Mouse (Mus musculus) stomach, postnatal 0 days (tissue): ENCODE measurements around the gene Tln2. TPM values are rescaled to one million over a fixed set of nuclear protein-coding genes. Genes with fewer than 3 reads are reported as not detected.
A peak's percentile ranks its signal among the peaks of the same experiment; 100 is the strongest.

Experiments used
- ATAC-seq: fragments of 200-750 bp; cut with Nextera tagmentation; 2 replicates; pipeline ENCODE4 v1.8.0; 2017; ENCODE audit not compliant: low FRiP score, low TSS enrichment
- DNase-seq: peaks from one replicate; pipeline ENCODE4 v3.0.0-alpha.2; 2016; ENCODE audit warnings: low spot score
- H3K27ac ChIP-seq: fragments of 300-500 bp; sonication (generic); replicated peaks from 2 replicates; pipeline ENCODE4 v1.5.1; 2014; ENCODE audit warnings: mild to moderate bottlenecking, control low read depth
- H3K27me3 ChIP-seq: fragments of 300-500 bp; sonication (generic); 2 replicates; pipeline ENCODE4 v1.6.1; 2014; ENCODE audit warnings: low read length; ENCODE audit not compliant: control insufficient read depth, insufficient read depth
- H3K36me3 ChIP-seq: fragments of 300-500 bp; sonication (generic); 2 replicates; pipeline ENCODE4 v1.6.1; 2014; ENCODE audit warnings: low read length, mixed read lengths; ENCODE audit not compliant: control insufficient read depth, insufficient read depth
- H3K4me1 ChIP-seq: fragments of 300-500 bp; sonication (generic); replicated peaks from 2 replicates; pipeline ENCODE4 v1.6.1; 2014; ENCODE audit warnings: antibody characterized with exemption; ENCODE audit not compliant: control insufficient read depth, insufficient read depth
- H3K4me2 ChIP-seq: fragments of 300-500 bp; sonication (generic); replicated peaks from 2 replicates; pipeline ENCODE4 v1.6.1; 2014; ENCODE audit warnings: low read depth, mild to moderate bottlenecking, control low read depth, moderate library complexity
- H3K4me3 ChIP-seq: fragments of 300-500 bp; sonication (generic); 2 replicates; pipeline ENCODE4 v1.5.1; 2014; ENCODE audit warnings: low read depth, low read length, control low read depth
- H3K9ac ChIP-seq: fragments of 300-500 bp; sonication (generic); 2 replicates; pipeline ENCODE4 v1.6.1; 2014; ENCODE audit warnings: mild to moderate bottlenecking, low read length, control low read depth, mixed read lengths
- H3K9me3 ChIP-seq: fragments of 300-500 bp; sonication (generic); 2 replicates; pipeline ENCODE4 v1.6.1; 2016; ENCODE audit warnings: low read length; ENCODE audit not compliant: control insufficient read depth
- CTCF ChIP-seq: IDR thresholded peaks from 2 replicates; pipeline ENCODE4 v1.5.1; 2016; ENCODE audit warnings: antibody characterized with exemption, low read depth, mild to moderate bottlenecking, moderate library complexity
- EP300 ChIP-seq: optimal IDR thresholded peaks from 2 replicates; pipeline ENCODE3; 2016; ENCODE audit warnings: antibody characterized with exemption
- WGBS: fragments of 180-500 bp; shearing (Covaris S2); extraction: QIAGEN DNeasy Blood & Tissue Kit; methylation state at CpG from one replicate; pipeline ENCODE4 v1.1.7; 2014; 5-methylcytosine and 5-hydroxymethylcytosine counted together
- polyA plus RNA-seq: library from polyadenylated mRNA; unstranded; fragments of >200 nt; fragmentation: Nextera tagmentation; extraction: Ambion mirVana; gene quantifications from 2 replicates; pipeline ENCODE4 v1.2.1, GENCODE M21; 2015

Gene Tln2
- polyA plus RNA-seq, 1 experiment from 2014 or later: 17.5 TPM

DNA sequence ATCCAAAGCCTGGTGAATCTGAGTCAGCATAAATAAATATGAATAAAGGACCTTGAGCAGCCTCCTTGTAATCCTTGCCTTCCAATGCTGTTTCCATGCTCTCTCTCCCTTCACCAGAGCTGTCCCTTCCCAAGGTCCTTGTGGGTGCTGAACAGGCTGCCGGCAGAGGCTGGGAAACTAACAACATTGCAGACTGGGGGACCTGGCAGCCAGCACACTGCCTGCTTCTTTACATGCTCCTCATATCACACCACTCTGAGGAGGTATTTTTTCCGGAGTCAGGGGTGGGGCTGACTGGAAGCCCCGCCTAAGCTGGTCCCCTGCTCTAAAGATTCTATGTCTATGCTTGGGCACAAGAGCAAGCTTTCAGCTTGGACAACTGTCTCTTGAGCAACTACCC, 64.2 kb downstream of the Tln2 start:
- Histone ChIP-seq H3K4me3 (no peak overlapping the region), H3K9ac (no peak overlapping the region), H3K27me3 (no peaks in the 10 kb centered on the region), H3K27ac (0 out of 2 replicates have a peak overlapping the region, but pooled peaks have one; percentile 6), H3K4me1 (0 out of 2 replicates have a peak, but pooled peaks cover 3% of the 10 kb centered on the region), H3K4me2 (no peak overlapping the region), H3K36me3 (no peaks in the 10 kb centered on the region), H3K9me3 (no peaks in the 10 kb centered on the region)
- DNase-seq: no peak
- 0 out of 2 replicates have a peak, but pooled peaks have one; percentile 36 for ATAC-seq
- 26% methylated on average over 3 of the region's 3 CpGs for WGBS
- TF ChIP-seq CTCF (no peak), EP300 (no peak)

DNA sequence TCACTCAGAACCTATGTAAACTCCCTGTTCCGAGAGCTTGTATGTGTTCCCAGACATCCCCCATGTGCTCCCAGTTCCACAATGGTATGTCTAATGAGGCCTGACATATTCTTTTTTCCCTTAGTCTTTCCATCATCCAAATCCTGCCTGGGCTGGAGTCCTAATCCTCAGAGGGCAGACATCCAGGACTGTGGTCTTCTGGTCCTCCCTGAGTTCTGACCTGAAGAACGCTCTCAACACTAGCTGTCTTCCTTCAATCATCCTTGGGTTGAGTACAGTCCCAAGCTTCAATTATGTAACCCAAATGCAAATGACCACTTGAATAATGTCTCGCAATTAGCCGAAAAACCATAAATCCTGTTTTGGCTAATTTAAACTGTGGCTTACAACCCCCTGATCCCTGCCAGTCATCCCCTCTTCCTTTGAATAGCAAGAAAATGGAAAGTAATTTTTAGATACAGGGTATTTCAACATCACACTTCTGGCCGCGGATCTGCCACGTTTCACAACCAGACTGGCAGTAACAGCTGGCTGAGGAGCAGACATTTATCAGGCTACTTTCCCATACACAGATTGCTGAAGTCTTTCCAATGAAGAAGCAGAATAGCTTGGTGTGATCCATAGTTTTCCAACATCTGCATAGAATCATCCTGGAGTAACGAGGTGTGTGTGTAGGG, 65.5 kb downstream of the Tln2 start:
- no peaks in the 10 kb centered on the region for H3K9me3 ChIP-seq
- no peaks in the 10 kb centered on the region for H3K27me3 ChIP-seq
- no peak overlapping the region for H3K4me3 ChIP-seq
- TF ChIP-seq EP300 (no peak), CTCF (no peak)
- no peaks in the 10 kb centered on the region for H3K36me3 ChIP-seq
- ATAC-seq (no peak; the same call in 1 of the 2 replicates), DNase-seq (no peak)
- no peak overlapping the region for H3K9ac ChIP-seq
- 0 out of 2 replicates have a peak, but pooled peaks cover 3% of the 10 kb centered on the region for H3K4me1 ChIP-seq
- H3K4me2 ChIP-seq: no peak overlapping the region
- WGBS: 56% methylated on average over 8 of the region's 8 CpGs
- H3K27ac ChIP-seq: no peak overlapping the region

DNA sequence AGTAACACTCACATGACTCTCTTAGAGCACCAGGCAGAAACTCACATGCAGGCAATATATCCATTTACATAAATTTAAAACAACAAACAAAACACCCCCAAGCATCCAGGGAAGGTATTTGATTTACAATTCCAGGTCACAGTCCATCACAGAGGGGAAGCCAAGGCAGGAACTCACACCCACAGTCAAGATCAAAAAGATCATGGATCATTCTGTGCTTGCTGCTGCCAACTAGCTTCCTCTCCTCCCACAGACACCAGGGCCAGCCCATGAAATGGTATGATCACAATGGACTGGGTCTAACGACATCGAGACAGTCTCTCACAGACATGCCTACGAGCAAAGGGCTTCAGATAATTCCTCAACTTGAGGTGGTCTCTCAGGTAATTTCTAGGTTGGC, 70.1 kb downstream of the Tln2 start:
- Histone ChIP-seq H3K4me3 (no peak overlapping the region), H3K36me3 (no peaks in the 10 kb centered on the region), H3K9me3 (no peaks in the 10 kb centered on the region), H3K27ac (no peak overlapping the region), H3K4me1 (no peaks in the 10 kb centered on the region), H3K9ac (no peak overlapping the region), H3K4me2 (no peak overlapping the region), H3K27me3 (no peaks in the 10 kb centered on the region)
- no peak for TF ChIP-seq EP300
- no peak for TF ChIP-seq CTCF
- WGBS: 68% methylated on average over 3 of the region's 3 CpGs
- ATAC-seq: no peak
- DNase-seq: no peak

DNA sequence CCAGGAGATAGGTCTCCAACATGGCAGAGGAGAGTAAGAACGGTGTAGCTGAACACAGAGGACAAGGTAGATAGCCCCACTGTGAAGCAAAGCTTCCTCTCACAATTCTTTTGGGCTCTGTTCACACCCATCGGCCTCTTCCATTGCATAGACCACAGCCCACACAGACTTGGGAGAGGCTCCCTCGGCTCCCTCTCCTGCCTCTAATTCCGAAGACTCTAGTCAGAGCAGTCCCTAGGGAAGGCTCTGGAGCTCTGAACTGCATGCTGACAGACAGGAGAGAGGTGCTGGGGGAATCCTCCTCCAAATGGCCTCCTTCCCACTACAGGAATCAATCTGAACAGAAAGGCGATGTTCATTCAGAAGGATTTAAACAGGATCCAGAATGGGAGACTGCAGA, 72.9 kb downstream of the Tln2 start:
- ATAC-seq: no peak

DNA sequence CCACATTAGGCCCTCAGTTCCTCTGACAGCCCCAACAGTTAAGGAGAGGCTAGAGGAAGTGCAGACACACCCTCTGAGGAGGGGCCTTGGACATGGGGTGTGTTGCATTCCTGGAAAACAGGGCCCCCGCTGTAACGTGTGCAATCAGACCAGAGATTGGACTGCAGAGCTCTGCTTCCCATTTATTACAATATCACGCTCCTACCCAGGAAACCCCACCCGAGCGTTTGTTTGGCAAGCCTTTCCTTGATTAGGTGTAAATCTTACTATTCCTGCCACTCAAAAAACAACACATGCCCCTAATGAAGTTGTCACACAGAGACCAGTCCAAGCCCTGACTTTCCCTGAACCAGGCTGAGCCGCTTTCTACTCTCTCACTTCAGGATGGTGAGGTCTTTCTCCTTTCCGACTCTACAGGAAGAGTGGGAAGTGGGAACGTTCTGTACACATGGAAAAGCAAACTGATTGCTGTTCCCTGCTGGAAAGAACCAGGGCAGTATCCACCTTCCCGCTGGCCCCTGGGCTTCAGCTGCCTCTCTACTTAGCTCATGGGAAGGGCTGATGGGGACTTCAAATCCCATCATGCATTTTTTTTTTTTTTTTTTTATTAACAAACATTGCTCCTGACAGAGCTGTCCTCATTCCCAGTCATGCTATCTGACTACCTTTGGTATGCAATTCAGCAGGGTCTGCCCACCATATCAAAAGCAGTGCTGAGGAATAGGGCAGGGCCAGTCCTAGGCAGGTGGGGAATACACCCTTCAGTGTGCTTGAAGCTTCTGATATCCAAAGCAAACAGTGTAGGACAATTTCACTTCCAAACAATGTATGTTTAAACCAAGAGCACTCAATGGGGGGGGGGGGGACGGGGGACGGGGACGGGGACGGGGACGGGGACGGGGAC, 74.1 kb downstream of the Tln2 start:
- TF ChIP-seq EP300 (no peak), CTCF (no peak)
- 46% methylated on average over 11 of the region's 15 CpGs for WGBS
- DNase-seq: peak; percentile 75
- Histone ChIP-seq H3K9me3 (no peaks in the 10 kb centered on the region), H3K4me1 (no peaks in the 10 kb centered on the region), H3K4me2 (peak overlapping the region; percentile 39), H3K9ac (no peak overlapping the region), H3K27me3 (no peaks in the 10 kb centered on the region), H3K27ac (peak overlapping the region; percentile 73), H3K36me3 (no peaks in the 10 kb centered on the region), H3K4me3 (0 out of 2 replicates have a peak overlapping the region, but pooled peaks have one; percentile 8)
- ATAC-seq: peak; percentile 87

More for the DNA sequence above, 72.9 kb downstream of the Tln2 start:
- Histone ChIP-seq H3K4me1 (no peaks in the 10 kb centered on the region), H3K36me3 (no peaks in the 10 kb centered on the region), H3K4me2 (no peak overlapping the region), H3K9ac (no peak overlapping the region), H3K27ac (no peak overlapping the region), H3K27me3 (no peaks in the 10 kb centered on the region), H3K4me3 (no peak overlapping the region), H3K9me3 (no peaks in the 10 kb centered on the region)
- WGBS: 62% methylated on average over 5 of the region's 5 CpGs
- no peak for DNase-seq
- TF ChIP-seq EP300 (no peak), CTCF (no peak)
